Mouse (Mus musculus): ENCODE data around the gene Zfp277. TPM values are rescaled to one million over a fixed set of nuclear protein-coding genes. Genes with fewer than 3 reads are reported as not detected.

Gene Zfp277
- polyA plus RNA-seq, 1 experiment, result 45.6 TPM

DNA sequence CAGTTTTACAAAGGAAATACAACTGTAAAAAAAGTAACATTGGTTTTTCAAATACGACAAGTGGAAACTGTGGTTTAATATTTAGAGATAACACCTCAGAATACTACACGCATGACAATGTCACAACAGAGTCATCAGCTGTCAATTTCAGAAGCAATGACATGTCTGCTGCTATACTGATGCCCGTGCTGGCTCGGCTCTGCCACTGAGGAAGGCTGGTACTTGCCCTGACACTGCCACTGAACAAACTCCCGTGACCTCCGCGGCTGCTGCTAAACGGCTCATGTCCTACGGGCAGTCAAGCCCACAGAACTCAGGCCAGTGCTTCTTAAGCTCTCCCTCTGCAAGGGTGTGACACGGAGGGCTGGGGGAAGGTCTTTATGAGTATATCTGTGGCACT is 18.1 kb downstream of the Zfp277 start:
- H3K9me3 ChIP-seq (replicated peaks; ENCODE audit: control insufficient read depth, insufficient read depth, low read length, poor library complexity, severe bottlenecking), result no peaks in the 10 kb centered on the region
- H3K9ac ChIP-seq (ENCODE audit: low read depth, poor library complexity, severe bottlenecking), result no peak overlapping the region
- no peaks in the 10 kb centered on the region for H3K36me3 ChIP-seq (ENCODE audit: control insufficient read depth, insufficient read depth, low read length, poor library complexity, severe bottlenecking)
- H3K27ac ChIP-seq (ENCODE audit: insufficient read depth, low read length), result no peak overlapping the region
- TF ChIP-seq POLR2A (IDR thresholded peaks at IDR 0.05; ENCODE audit: insufficient read depth, low read length) (no peak), CTCF (IDR thresholded peaks at IDR 0.05; ENCODE audit: low read depth, low read length) (no peak), EP300 (IDR thresholded peaks at IDR 0.05; ENCODE audit: insufficient read depth, low read depth, low read length) (no peak)
- H3K27me3 ChIP-seq (ENCODE audit: control insufficient read depth, insufficient read depth, low read length, poor library complexity, severe bottlenecking), result no peaks in the 10 kb centered on the region
- H3K4me1 ChIP-seq (ENCODE audit: control insufficient read depth, insufficient read depth, low read length), result no peaks in the 10 kb centered on the region
- no peak overlapping the region for H3K4me3 ChIP-seq (ENCODE audit: low read depth, low read length)

GRCm38 (mm10) chr12:40424991-40425390 is 20.7 kb downstream of the Zfp277 start:
- Histone ChIP-seq H3K4me3 (ENCODE audit: low read depth, low read length) (no peak overlapping the region), H3K27me3 (ENCODE audit: control insufficient read depth, insufficient read depth, low read length, poor library complexity, severe bottlenecking) (no peaks in the 10 kb centered on the region), H3K9ac (ENCODE audit: low read depth, poor library complexity, severe bottlenecking) (no peak overlapping the region), H3K36me3 (ENCODE audit: control insufficient read depth, insufficient read depth, low read length, poor library complexity, severe bottlenecking) (no peaks in the 10 kb centered on the region), H3K4me1 (ENCODE audit: control insufficient read depth, insufficient read depth, low read length) (no peaks in the 10 kb centered on the region), H3K9me3 (replicated peaks; ENCODE audit: control insufficient read depth, insufficient read depth, low read length, poor library complexity, severe bottlenecking) (no peaks in the 10 kb centered on the region), H3K27ac (ENCODE audit: insufficient read depth, low read length) (no peak overlapping the region)
- no peak for TF ChIP-seq CTCF (IDR thresholded peaks at IDR 0.05; ENCODE audit: low read depth, low read length)
- TF ChIP-seq EP300 (IDR thresholded peaks at IDR 0.05; ENCODE audit: insufficient read depth, low read depth, low read length), result no peak
- TF ChIP-seq POLR2A (IDR thresholded peaks at IDR 0.05; ENCODE audit: insufficient read depth, low read length), result no peak

DNA sequence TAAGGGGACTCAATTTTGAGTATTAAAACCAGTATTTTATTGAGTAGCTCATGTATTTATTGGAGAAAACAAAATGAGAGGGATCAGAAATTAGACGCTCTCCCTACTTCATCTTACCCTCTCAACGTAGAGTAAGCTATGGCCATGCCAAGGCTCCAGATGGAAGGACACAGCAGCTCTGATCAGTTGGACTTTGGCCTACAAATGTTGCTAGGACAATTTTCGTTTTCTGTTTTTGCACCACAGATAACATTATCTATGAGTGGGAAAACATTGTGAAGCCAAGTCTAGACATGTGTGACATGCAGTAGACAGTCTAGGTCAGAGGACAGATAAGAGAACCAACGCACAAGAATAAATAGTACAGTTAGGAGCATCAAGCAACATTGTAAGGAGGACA is 28.4 kb downstream of the Zfp277 start:
- H3K9ac ChIP-seq (ENCODE audit: low read depth, poor library complexity, severe bottlenecking), result no peak overlapping the region
- peaks cover 9% of the 10 kb centered on the region for H3K9me3 ChIP-seq (replicated peaks; ENCODE audit: control insufficient read depth, insufficient read depth, low read length, poor library complexity, severe bottlenecking)
- H3K36me3 ChIP-seq (ENCODE audit: control insufficient read depth, insufficient read depth, low read length, poor library complexity, severe bottlenecking), result no peaks in the 10 kb centered on the region
- TF ChIP-seq POLR2A (IDR thresholded peaks at IDR 0.05; ENCODE audit: insufficient read depth, low read length) (no peak), CTCF (IDR thresholded peaks at IDR 0.05; ENCODE audit: low read depth, low read length) (no peak), EP300 (IDR thresholded peaks at IDR 0.05; ENCODE audit: insufficient read depth, low read depth, low read length) (no peak)
- H3K4me3 ChIP-seq (ENCODE audit: low read depth, low read length), result no peak overlapping the region
- H3K27ac ChIP-seq (ENCODE audit: insufficient read depth, low read length), result no peak overlapping the region
- H3K4me1 ChIP-seq (ENCODE audit: control insufficient read depth, insufficient read depth, low read length), result no peaks in the 10 kb centered on the region
- no peaks in the 10 kb centered on the region for H3K27me3 ChIP-seq (ENCODE audit: control insufficient read depth, insufficient read depth, low read length, poor library complexity, severe bottlenecking)

DNA sequence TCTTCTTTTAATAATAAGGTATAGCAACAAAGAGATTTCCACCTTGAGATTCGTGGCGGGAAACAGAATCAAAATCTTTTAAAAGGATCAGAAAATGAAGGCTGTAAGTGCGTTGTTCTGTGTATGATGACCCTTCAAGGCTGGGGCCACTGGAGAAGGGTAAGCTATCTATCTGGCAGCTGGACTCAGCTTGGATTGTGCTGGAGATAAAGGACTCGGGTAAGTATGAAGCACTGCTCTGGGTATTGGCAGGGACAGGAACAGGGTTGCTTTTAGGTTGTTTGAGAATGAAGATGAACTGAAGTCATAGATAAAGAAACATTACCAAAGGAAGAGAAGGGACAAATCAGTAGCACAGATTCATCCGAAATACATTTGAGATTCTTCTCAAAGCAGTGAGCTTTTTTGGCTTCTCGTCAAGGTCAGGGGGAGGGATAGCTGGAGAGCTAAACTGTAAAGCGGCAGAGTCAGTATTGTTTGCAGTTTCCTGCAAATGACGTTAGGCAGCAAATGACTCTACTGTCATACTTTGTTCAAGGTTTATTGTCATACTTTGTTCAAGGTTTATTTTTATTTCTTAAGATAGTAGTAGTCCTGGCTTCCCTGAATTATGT is 30.3 kb downstream of the Zfp277 start:
- TF ChIP-seq POLR2A (IDR thresholded peaks at IDR 0.05; ENCODE audit: insufficient read depth, low read length) (no peak), EP300 (IDR thresholded peaks at IDR 0.05; ENCODE audit: insufficient read depth, low read depth, low read length) (no peak), CTCF (IDR thresholded peaks at IDR 0.05; ENCODE audit: low read depth, low read length) (no peak)
- H3K9ac ChIP-seq (ENCODE audit: low read depth, poor library complexity, severe bottlenecking), result no peak overlapping the region
- no peak overlapping the region for H3K27ac ChIP-seq (ENCODE audit: insufficient read depth, low read length)
- no peaks in the 10 kb centered on the region for H3K4me1 ChIP-seq (ENCODE audit: control insufficient read depth, insufficient read depth, low read length)
- no peak overlapping the region for H3K4me3 ChIP-seq (ENCODE audit: low read depth, low read length)
- no peaks in the 10 kb centered on the region for H3K27me3 ChIP-seq (ENCODE audit: control insufficient read depth, insufficient read depth, low read length, poor library complexity, severe bottlenecking)
- H3K36me3 ChIP-seq (ENCODE audit: control insufficient read depth, insufficient read depth, low read length, poor library complexity, severe bottlenecking), result no peaks in the 10 kb centered on the region
- peaks cover 16% of the 10 kb centered on the region for H3K9me3 ChIP-seq (replicated peaks; ENCODE audit: control insufficient read depth, insufficient read depth, low read length, poor library complexity, severe bottlenecking)

DNA sequence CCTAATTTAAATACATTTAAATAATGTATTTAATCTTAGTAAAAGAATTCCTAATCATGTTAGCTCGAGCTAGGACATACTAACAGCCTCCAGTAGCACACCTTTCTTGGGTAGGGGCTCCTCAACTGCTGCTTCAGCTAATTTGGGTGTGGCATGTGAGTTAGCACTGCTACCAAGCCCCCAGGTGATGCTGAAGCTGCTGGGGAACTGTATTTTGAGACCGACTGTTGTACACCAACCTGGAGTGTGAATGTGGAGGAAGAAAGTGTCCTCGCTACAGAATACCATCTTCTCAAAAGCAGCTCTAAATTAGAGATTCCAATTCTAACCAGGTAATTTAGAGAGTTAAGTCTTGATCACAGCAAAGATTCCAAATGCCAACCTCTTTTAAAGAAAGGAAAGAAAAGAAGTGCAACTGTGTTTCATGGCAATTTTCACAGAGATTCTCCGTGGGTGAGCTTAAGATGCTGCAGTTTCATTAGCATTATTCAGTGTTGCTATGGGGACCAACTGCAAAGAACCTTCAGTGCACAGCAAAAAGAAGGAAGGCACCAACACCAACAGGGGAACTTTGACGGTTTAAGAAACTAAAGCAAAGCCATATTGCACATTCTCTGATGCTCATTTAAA is 30.9 kb downstream of the Zfp277 start:
- H3K9me3 ChIP-seq (replicated peaks; ENCODE audit: control insufficient read depth, insufficient read depth, low read length, poor library complexity, severe bottlenecking), result peaks cover 16% of the 10 kb centered on the region
- no peaks in the 10 kb centered on the region for H3K27me3 ChIP-seq (ENCODE audit: control insufficient read depth, insufficient read depth, low read length, poor library complexity, severe bottlenecking)
- H3K27ac ChIP-seq (ENCODE audit: insufficient read depth, low read length), result no peak overlapping the region

GRCm38 (mm10) chr12:40399812-40400211 is 45.9 kb downstream of the Zfp277 start:
- Histone ChIP-seq H3K4me3 (ENCODE audit: low read depth, low read length) (no peak overlapping the region), H3K4me1 (ENCODE audit: control insufficient read depth, insufficient read depth, low read length) (no peaks in the 10 kb centered on the region), H3K9ac (ENCODE audit: low read depth, poor library complexity, severe bottlenecking) (no peak overlapping the region), H3K36me3 (ENCODE audit: control insufficient read depth, insufficient read depth, low read length, poor library complexity, severe bottlenecking) (no peaks in the 10 kb centered on the region), H3K27ac (ENCODE audit: insufficient read depth, low read length) (no peak overlapping the region), H3K27me3 (ENCODE audit: control insufficient read depth, insufficient read depth, low read length, poor library complexity, severe bottlenecking) (no peaks in the 10 kb centered on the region), H3K9me3 (replicated peaks; ENCODE audit: control insufficient read depth, insufficient read depth, low read length, poor library complexity, severe bottlenecking) (peaks cover 20% of the 10 kb centered on the region)
- TF ChIP-seq POLR2A (IDR thresholded peaks at IDR 0.05; ENCODE audit: insufficient read depth, low read length) (no peak), CTCF (IDR thresholded peaks at IDR 0.05; ENCODE audit: low read depth, low read length) (no peak)

More for the DNA sequence above, 30.9 kb downstream of the Zfp277 start:
- no peak overlapping the region for H3K4me3 ChIP-seq (ENCODE audit: low read depth, low read length)
- H3K4me1 ChIP-seq (ENCODE audit: control insufficient read depth, insufficient read depth, low read length), result no peaks in the 10 kb centered on the region
- H3K36me3 ChIP-seq (ENCODE audit: control insufficient read depth, insufficient read depth, low read length, poor library complexity, severe bottlenecking), result no peaks in the 10 kb centered on the region
- TF ChIP-seq CTCF (IDR thresholded peaks at IDR 0.05; ENCODE audit: low read depth, low read length) (no peak), POLR2A (IDR thresholded peaks at IDR 0.05; ENCODE audit: insufficient read depth, low read length) (no peak), EP300 (IDR thresholded peaks at IDR 0.05; ENCODE audit: insufficient read depth, low read depth, low read length) (no peak)
- H3K9ac ChIP-seq (ENCODE audit: low read depth, poor library complexity, severe bottlenecking), result no peak overlapping the region
